Mouse (Mus musculus): ENCODE results near the gene Anxa6. TPM values are rescaled to one million over a fixed set of nuclear protein-coding genes. Genes with fewer than 3 reads are reported as not detected.

Anxa6 gene
- total RNA-seq, 2 experiments from 2014 or later: 81.1 to 89.5 TPM

DNA sequence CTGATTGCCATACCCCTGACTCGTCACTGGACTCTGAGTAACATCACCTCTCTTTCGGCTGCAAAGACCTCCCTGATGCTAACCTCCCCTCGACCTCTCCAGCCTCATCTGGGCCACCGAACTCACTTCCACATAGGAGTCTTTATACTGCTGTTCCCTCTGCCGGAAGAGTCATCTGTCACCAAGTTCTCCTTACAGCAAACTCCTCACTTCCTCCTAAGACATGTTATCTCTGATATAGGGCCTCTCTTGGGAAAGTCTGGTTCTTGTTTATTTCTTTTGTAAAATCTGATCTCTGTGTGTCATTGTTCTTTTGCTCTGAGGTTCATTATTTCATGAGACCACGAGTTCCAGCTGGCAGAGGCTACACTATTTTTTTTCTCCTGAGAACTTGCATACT, 25.0 kb downstream of the Anxa6 start:
- intact Hi-C loops (cut with DNase I): no loop called here
- DNase-seq (ENCODE audit: low spot score in 2 of 2): no peak

DNA sequence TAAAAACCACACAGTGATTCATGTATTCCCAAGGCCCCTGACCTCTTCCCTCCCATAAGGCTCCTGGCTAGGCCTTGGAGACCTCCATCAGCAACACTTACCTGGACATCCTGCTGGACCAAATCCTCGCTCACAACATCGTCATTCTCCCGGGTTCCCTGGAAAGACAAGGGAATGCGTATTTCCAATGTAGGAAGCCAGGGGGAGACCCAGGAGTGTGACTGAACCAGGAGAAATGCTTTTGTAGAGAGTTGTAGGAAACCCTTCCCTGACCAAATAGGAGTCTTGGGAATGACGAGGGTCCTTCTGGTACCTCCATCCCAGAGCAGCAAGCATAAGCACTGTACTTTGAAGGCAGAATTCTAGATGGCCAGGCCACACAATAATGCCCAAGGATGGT, 27.6 kb downstream of the Anxa6 start:
- intact Hi-C loops (cut with DNase I): no loop called here
- DNase-seq (ENCODE audit: low spot score in 2 of 2): no peak

DNA sequence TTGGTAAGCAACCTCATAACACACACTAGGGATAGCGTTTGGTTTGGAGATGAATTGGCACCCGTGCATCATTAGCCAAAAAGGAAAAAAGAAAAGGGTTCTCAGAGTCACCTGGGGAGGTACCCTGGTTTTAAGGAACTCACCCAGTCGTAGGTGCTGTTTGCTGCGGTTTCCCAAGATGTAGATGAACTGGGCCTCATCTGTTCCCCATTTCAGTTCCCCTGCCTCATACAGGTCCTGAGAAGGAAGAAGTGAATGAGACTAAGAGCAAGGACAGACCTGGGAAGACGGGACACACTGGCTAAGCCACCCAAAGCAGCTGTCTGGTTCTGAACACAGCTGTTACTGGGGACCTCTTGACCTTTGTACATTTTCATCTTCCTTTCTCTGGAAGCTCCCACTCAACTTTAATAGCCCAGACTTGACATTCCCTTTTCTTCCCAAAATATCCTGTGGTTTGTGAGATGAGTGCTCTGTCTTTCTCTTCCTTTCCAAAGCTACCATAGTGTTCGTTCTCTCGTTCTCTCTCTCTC, 28.2 kb downstream of the Anxa6 start:
- intact Hi-C loops (cut with DNase I): no loop called here

DNA sequence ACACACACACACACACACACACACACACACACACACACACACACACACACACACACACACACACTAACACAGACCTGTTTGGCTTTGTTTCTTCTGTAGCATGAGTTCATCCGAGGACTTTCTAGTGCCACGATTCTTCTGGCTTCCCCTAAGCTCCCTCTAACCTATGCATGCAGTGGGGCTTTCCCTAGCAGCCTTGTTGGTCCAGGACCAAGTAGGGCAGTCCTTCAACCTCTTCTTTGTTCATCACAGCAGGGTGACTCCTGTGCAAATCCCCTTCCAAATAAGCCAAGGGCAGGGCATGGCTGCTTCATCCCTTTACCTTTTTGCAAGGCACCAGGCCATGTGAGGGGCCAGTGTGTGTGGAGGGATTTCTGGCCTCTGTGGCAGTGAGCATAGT, 34.5 kb downstream of the Anxa6 start:
- no peak for DNase-seq (ENCODE audit: low spot score in 2 of 2)
- intact Hi-C loops (cut with DNase I): loop anchor here (1.0 to 5.0 kb wide), 3 partner anchors 41 to 160 kb away; no protein-coding TSS in a partner anchor

More for the DNA sequence above, 28.2 kb downstream of the Anxa6 start:
- no peak for DNase-seq (ENCODE audit: low spot score in 2 of 2)

- DNase-seq (ENCODE audit: low spot score in 2 of 2): peak; percentile 57 to 66
- intact Hi-C loops (cut with DNase I): loop anchor here (1.0 to 5.0 kb wide), 3 partner anchors 41 to 161 kb away; no protein-coding TSS in a partner anchor
Measured at GRCm38 (mm10) chr11:54998284-54998683, 35.0 kb downstream of the Anxa6 start.

GRCm38 (mm10) chr11:54996176-54996575, 37.1 kb downstream of the Anxa6 start:
- intact Hi-C loops (cut with DNase I): loop anchor here (5.0 kb wide), 1 partner anchor 91 kb away; no protein-coding TSS in a partner anchor
- DNase-seq (ENCODE audit: low spot score in 2 of 2): no peak

DNA sequence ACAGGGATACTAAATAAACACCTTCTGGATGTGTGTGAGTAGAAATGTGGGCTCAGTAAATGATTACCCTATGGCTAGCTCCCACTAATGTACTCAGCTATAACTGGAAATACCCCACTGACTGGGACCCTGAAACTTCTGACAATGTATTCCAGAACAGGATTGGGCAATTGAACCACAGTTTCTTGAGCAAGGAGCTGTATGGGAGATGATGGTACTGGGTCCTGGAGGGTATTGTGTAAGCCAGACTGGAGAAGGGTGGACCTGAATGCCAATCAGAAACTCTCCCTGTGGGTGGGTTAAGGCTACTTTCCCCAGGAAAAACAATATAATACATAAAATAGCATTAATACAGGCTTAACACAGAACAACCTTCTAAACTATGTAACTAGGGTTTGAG, 43.3 kb downstream of the Anxa6 start:
- DNase-seq (ENCODE audit: low spot score in 2 of 2): no peak
- intact Hi-C loops (cut with DNase I): loop anchor here (10.0 kb wide), 1 partner anchor 285 kb away; no protein-coding TSS in a partner anchor

- intact Hi-C loops (cut with DNase I): loop anchor here (10.0 kb wide), 1 partner anchor 284 kb away; no protein-coding TSS in a partner anchor
- no peak for DNase-seq (ENCODE audit: low spot score in 2 of 2)
Measured at GRCm38 (mm10) chr11:54988754-54989349, 44.4 kb downstream of the Anxa6 start.

DNA sequence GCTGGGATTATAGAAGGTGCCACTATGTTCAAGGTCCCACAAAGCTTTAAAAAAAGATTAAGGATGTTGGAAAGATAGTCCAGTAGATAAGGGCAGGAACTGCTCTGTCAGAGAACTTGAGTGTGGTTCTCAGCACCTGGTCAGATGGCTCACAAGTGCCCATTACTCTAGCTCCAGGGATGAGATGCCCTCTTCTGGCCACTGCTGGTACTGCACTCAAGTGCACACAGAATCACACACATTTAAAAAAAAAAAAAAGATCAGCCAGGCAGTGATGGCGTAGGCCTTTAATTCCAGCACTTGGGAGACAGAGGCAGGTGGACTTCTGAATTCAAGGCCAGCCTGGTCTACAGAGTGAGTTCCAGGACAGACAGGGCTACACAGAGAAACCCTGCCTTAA, 45.3 kb downstream of the Anxa6 start:
- no peak for DNase-seq (ENCODE audit: low spot score in 2 of 2)
- intact Hi-C loops (cut with DNase I): loop anchor here (10.0 kb wide), 1 partner anchor 283 kb away; no protein-coding TSS in a partner anchor

DNA sequence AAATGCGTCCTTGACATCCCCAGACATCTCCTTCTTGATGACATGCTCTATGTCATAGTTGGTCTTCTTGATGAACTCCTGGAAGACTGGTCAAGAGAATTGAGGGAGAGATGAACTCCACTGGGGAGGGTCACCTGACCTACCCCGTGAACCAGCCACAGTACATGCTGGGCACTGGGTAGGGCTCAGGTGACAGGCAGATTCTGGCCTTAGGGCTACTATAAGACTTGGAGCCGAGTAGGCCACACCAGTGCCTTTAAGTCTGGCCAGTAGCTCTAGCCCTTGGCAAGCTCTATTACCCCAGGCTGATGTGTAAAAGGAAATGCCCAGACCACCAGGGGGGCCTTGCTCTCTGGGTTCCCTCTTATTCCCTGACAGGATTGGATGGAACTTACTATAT, 48.2 kb downstream of the Anxa6 start:
- DNase-seq (ENCODE audit: low spot score in 2 of 2): no peak
- intact Hi-C loops (cut with DNase I): loop anchor here (10.0 kb wide), 1 partner anchor 280 kb away; no protein-coding TSS in a partner anchor

- DNase-seq (ENCODE audit: low spot score in 2 of 2): no peak
- intact Hi-C loops (cut with DNase I): loop anchor here (1.0 to 10.0 kb wide), 3 partner anchors 54 to 280 kb away; no protein-coding TSS in a partner anchor
Measured at GRCm38 (mm10) chr11:54984581-54984980, 48.7 kb downstream of the Anxa6 start.

GRCm38 (mm10) chr11:54984085-54984484, 49.2 kb downstream of the Anxa6 start:
- DNase-seq (ENCODE audit: low spot score in 2 of 2): peak; percentile 81 to 86
- intact Hi-C loops (cut with DNase I): loop anchor here (1.0 to 10.0 kb wide), 3 partner anchors 54 to 279 kb away; no protein-coding TSS in a partner anchor

DNA sequence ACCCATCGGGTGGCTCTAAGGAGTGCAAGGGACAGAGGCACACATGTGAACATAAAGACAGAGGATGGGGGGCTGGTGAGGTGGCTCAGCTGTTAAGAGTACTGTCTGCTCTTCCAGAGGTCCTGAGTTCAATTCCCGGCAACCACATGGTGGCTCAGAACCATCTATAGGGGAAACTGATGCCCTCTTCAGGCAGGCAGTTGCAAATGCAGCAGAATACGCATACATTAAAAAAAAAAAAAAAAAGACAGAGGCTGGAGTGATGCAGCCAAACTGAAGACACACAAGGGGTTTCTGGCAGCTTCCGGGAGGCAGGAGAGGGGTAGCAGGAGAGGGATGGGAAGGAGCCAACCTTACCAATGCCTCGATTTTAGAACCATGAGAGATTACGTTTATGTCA, 50.7 kb downstream of the Anxa6 start:
- intact Hi-C loops (cut with DNase I): loop anchor here (10.0 kb wide), 1 partner anchor 278 kb away; no protein-coding TSS in a partner anchor
- DNase-seq (ENCODE audit: low spot score in 2 of 2): no peak

DNA sequence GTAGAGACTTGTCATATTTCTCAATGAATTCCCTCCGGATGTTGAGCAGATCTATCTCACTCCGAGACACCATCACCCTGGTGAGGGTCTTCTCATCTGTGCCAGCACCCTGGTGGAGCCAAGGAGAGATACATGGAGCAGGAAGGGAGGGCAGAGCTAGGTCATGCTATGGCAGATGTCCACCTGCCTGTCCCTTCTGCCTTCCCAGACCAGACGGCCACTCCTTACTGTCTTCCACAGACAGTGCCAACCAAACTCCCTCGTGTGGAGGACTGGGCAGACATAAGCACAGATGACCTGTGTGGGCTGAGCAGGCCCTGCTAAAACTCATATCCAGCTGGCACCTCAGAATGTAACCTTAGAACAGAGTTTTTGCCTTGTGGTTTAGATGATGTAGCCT, 51.6 kb downstream of the Anxa6 start:
- intact Hi-C loops (cut with DNase I): loop anchor here (10.0 kb wide), 1 partner anchor 277 kb away; no protein-coding TSS in a partner anchor
- DNase-seq (ENCODE audit: low spot score in 2 of 2): no peak

- DNase-seq (ENCODE audit: low spot score in 2 of 2): no peak
- intact Hi-C loops (cut with DNase I): no loop called here
Measured at GRCm38 (mm10) chr11:54977385-54977937, 55.8 kb downstream of the Anxa6 start.

GRCm38 (mm10) chr11:54976351-54976750, 56.9 kb downstream of the Anxa6 start:
- DNase-seq (ENCODE audit: low spot score in 2 of 2): no peak
- intact Hi-C loops (cut with DNase I): no loop called here

DNA sequence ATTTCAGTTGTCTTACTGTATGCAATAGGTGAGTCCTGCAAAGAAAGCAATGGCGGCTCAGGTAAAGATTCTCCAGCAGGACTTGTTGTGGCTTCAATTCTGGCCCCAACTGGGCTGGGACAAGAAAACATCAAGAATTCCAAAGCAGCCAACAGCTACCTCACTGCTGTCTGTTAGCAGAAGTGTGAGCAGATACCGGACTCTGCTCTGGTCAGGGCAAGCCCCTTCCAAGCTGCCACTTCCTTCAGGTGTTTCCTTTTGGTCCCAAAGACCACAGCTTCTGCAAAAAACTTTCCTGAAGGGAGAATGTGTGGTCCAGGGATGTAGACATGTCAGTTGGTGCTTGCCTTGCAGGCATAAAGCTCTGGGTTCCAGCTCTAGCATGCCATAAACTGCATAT, 57.5 kb downstream of the Anxa6 start:
- intact Hi-C loops (cut with DNase I): no loop called here

DNA sequence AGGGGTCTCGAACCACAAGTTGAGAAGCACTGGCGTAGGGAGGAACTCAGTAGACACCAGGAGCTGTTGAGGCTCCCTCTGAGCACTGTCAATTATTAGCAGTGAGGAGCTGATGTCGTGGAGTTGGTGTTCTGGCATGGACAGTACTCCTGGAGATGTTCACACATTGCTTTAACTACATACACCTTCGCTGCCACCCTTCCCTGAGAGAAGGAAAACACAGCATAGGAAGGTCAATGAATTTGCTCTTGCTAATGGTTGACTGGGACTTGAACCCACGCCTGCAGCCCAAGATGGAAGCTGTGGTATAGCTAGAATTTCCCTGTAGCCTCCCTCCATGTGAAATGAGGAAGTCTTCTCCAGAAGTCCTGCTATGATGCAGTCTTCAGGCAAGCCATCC, 57.9 kb downstream of the Anxa6 start:
- intact Hi-C loops (cut with DNase I): no loop called here
- no peak for DNase-seq (ENCODE audit: low spot score in 2 of 2)

More for the DNA sequence above, 57.5 kb downstream of the Anxa6 start:
- DNase-seq (ENCODE audit: low spot score in 2 of 2): no peak

- intact Hi-C loops (cut with DNase I): no loop called here
- DNase-seq (ENCODE audit: low spot score in 2 of 2): no peak
Measured at GRCm38 (mm10) chr11:54974639-54975038, 58.6 kb downstream of the Anxa6 start.

DNA sequence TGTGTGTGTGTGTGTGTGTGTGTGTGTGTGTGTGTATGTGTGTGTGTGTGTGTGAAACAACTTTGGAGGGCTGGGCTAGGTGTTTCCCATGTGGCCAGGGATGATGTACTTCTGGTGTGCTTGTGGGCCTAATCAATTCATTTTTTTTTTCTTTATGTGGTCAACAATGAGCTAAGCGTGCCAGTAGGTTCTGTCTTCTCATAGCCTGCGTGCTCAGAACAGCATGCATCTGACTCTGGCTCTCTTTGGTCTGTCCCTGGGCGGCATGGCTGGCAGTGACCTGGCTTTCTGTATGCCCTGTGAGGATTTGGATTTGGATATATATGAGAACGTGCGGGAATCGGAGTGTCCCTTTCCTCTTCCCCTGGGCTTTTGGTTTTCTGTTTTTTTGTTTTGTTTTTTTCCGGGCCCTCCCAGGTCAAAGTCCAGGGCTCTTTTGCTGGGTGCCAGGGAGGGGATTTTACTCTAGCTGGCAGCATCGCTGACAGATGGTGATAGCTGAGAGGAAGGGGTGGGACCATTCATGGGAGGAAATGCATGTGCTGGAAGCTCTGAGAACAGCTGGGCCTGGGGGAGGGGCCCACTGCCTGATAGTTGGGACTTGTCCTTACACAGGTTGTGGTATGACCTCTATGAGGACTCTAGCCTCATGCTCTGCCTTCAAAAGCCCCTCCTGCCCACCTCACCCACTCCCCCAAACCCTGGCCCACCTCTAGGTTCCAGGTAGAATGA, 59.6 kb downstream of the Anxa6 start:
- DNase-seq (ENCODE audit: low spot score in 2 of 2): peak in 1 of 2 experiments; percentile 12
- intact Hi-C loops (cut with DNase I): no loop called here
